Mouse (Mus musculus) G1E (cell line): ENCODE measurements around the gene Vsig2. TPM values are rescaled to one million over a fixed set of nuclear protein-coding genes. Genes with fewer than 3 reads are reported as not detected.

Experiments used
- ATAC-seq: 2 replicates; pipeline ENCODE4 v1.8.0; 2016; ENCODE audit warnings: mild to moderate bottlenecking; ENCODE audit not compliant: insufficient number of reproducible peaks, poor library complexity, low FRiP score, severe bottlenecking; ENCODE audit errors: extremely low read depth
- DNase-seq: peaks from one replicate; pipeline ENCODE4 v3.0.0; 2012; ENCODE audit warnings: low spot score
- H3K27me3 ChIP-seq: 2 replicates; pipeline ENCODE4 v1.6.1; 2012; ENCODE audit warnings: mild to moderate bottlenecking, low read length, inconsistent platforms; ENCODE audit not compliant: insufficient read depth
- H3K36me3 ChIP-seq: replicated peaks from 2 replicates; pipeline ENCODE3; 2012; ENCODE audit warnings: mild to moderate bottlenecking, inconsistent platforms
- H3K4me1 ChIP-seq: 2 replicates; pipeline ENCODE4 v1.6.1; 2012; ENCODE audit warnings: low read depth, low read length, inconsistent platforms, mixed read lengths; ENCODE audit not compliant: insufficient read depth
- H3K4me3 ChIP-seq: 2 replicates; pipeline ENCODE4 v1.5.1; 2012; ENCODE audit warnings: low read depth, mild to moderate bottlenecking, inconsistent platforms, low read length, moderate library complexity, mixed read lengths
- H3K9me3 ChIP-seq: replicated peaks from 2 replicates; pipeline ENCODE4 v1.6.1; 2012; ENCODE audit warnings: inconsistent platforms
- CTCF ChIP-seq: IDR thresholded peaks from 2 replicates; pipeline ENCODE4 v1.5.1; 2012; ENCODE audit warnings: low read depth, low read length, inconsistent platforms, mixed read lengths
- GATA1 ChIP-seq: IDR thresholded peaks from 2 replicates; pipeline ENCODE4 v1.6.1; 2012; ENCODE audit warnings: borderline replicate concordance, low read length, inconsistent platforms, mixed read lengths
- GATA2 ChIP-seq: IDR thresholded peaks from 2 replicates; pipeline ENCODE4 v1.6.1; 2012; ENCODE audit warnings: low read depth, low read length, inconsistent platforms, borderline replicate concordance
- POLR2AphosphoS5 ChIP-seq: IDR thresholded peaks from 2 replicates; pipeline ENCODE4 v1.6.1; 2012; ENCODE audit warnings: low read depth, low read length, inconsistent platforms; ENCODE audit not compliant: insufficient replicate concordance
- TAL1 ChIP-seq: conservative IDR thresholded peaks from 2 replicates; pipeline ENCODE4 v1.6.1; 2012; ENCODE audit warnings: low read depth, low read length, inconsistent platforms, mixed read lengths
- polyA plus RNA-seq: library from polyadenylated mRNA; stranded (reverse); fragments of >175 nt; gene quantifications from 2 replicates; pipeline ENCODE4 v1.2.3, GENCODE M21; 2012
- total RNA-seq, 2 experiments: library from RNA; stranded (forward) in 1 of 2; stranded (reverse) in 1 of 2; fragments of 200-1000 nt in 1 of 2; fragments of >200 nt in 1 of 2; fragmentation: Nextera tagmentation in 1 of 2; gene quantifications; 2 replicates each; pipeline ENCODE4 v1.2.3; 2014 to 2017

The Vsig2 gene
- total and polyA plus RNA-seq, 3 experiments = 3.0 TPM; not detected in 2

- no peak for TF ChIP-seq GATA1
- TF ChIP-seq GATA2 = no peak
- TF ChIP-seq POLR2AphosphoS5 = no peak
- TF ChIP-seq CTCF = no peak
- TF ChIP-seq TAL1 = peak; percentile 58
- Histone ChIP-seq H3K4me1 (peaks cover 53% of the 10 kb centered on the region), H3K4me3 (no peak overlapping the region), H3K36me3 (no peaks in the 10 kb centered on the region), H3K27me3 (no peaks in the 10 kb centered on the region), H3K9me3 (peaks cover 5% of the 10 kb centered on the region)
- ATAC-seq (peak; percentile 69), DNase-seq (no peak)
Observed at GRCm38 (mm10) chr9:37592025-37592424, 53.0 kb downstream of the Vsig2 start.

GRCm38 (mm10) chr9:37592633-37593032 lies 53.6 kb downstream of the Vsig2 start:
- Histone ChIP-seq H3K27me3 (no peaks in the 10 kb centered on the region), H3K9me3 (peaks cover 5% of the 10 kb centered on the region), H3K4me3 (peak overlapping the region; percentile 5; the same call in 1 of the 2 replicates), H3K4me1 (peaks cover 54% of the 10 kb centered on the region), H3K36me3 (no peaks in the 10 kb centered on the region)
- DNase-seq (no peak), ATAC-seq (no peak)
- TF ChIP-seq TAL1 = no peak
- no peak for TF ChIP-seq GATA2
- TF ChIP-seq POLR2AphosphoS5 = no peak
- no peak for TF ChIP-seq CTCF
- TF ChIP-seq GATA1 = no peak

- ATAC-seq (no peak), DNase-seq (no peak)
- TF ChIP-seq GATA1 = no peak
- TF ChIP-seq TAL1 = no peak
- no peak for TF ChIP-seq GATA2
- TF ChIP-seq POLR2AphosphoS5 = no peak
- TF ChIP-seq CTCF = no peak
- H3K27me3 ChIP-seq = no peaks in the 10 kb centered on the region
- peaks cover 5% of the 10 kb centered on the region for H3K9me3 ChIP-seq
- H3K4me3 ChIP-seq = no peak overlapping the region
- no peaks in the 10 kb centered on the region for H3K36me3 ChIP-seq
- peaks cover 58% of the 10 kb centered on the region for H3K4me1 ChIP-seq
Observed at GRCm38 (mm10) chr9:37593690-37594089, 54.6 kb downstream of the Vsig2 start.

Other genes starting within 250 kb of the Vsig2 start
- gene Ccdc15, start 190.8 kb upstream of the Vsig2 start, total RNA-seq (2014; fragmentation: Nextera tagmentation) = 23.3 and 26.9 TPM in 2 replicates
- gene Ccdc15, start 190.8 kb upstream of the Vsig2 start, total RNA-seq (2017) = 6.3 and 7.4 TPM in 2 replicates
- gene Ccdc15, start 190.8 kb upstream of the Vsig2 start, polyA plus RNA-seq = 10.3 and 10.7 TPM in 2 replicates
- not detected in 2 replicates for gene Hepacam, start 171.9 kb upstream of the Vsig2 start, total RNA-seq (2014; fragmentation: Nextera tagmentation)
- not detected in 2 replicates for gene Hepacam, start 171.9 kb upstream of the Vsig2 start, total RNA-seq (2017)
- gene Hepacam, start 171.9 kb upstream of the Vsig2 start, polyA plus RNA-seq = not detected in 2 replicates
- not detected in 2 replicates for gene Robo4, start 137.4 kb upstream of the Vsig2 start, total RNA-seq (2014; fragmentation: Nextera tagmentation)
- 0.05 and 0.06 TPM in 2 replicates for gene Robo4, start 137.4 kb upstream of the Vsig2 start, total RNA-seq (2017)
- not detected in 2 replicates for gene Robo4, start 137.4 kb upstream of the Vsig2 start, polyA plus RNA-seq
- gene Robo3, start 106.0 kb upstream of the Vsig2 start, total RNA-seq (2014; fragmentation: Nextera tagmentation) = not detected in 2 replicates
- gene Robo3, start 106.0 kb upstream of the Vsig2 start, total RNA-seq (2017) = 0.27 and 0.35 TPM in 2 replicates
- 0.20 and 0.24 TPM in 2 replicates for gene Robo3, start 106.0 kb upstream of the Vsig2 start, polyA plus RNA-seq
- gene Msantd2, start 49.9 kb upstream of the Vsig2 start, total RNA-seq (2014; fragmentation: Nextera tagmentation) = 49.4 and 63.8 TPM in 2 replicates
- gene Msantd2, start 49.9 kb upstream of the Vsig2 start, total RNA-seq (2017) = 59.1 and 66.0 TPM in 2 replicates
- 27.5 and 31.9 TPM in 2 replicates for gene Msantd2, start 49.9 kb upstream of the Vsig2 start, polyA plus RNA-seq
- not detected in 2 replicates for gene Esam, start 11.2 kb upstream of the Vsig2 start, total RNA-seq (2014; fragmentation: Nextera tagmentation)
- gene Esam, start 11.2 kb upstream of the Vsig2 start, total RNA-seq (2017) = 0.23 TPM in 1 of 2 replicates, not detected in the other
- 0.09 TPM in 1 of 2 replicates, not detected in the other for gene Esam, start 11.2 kb upstream of the Vsig2 start, polyA plus RNA-seq
- 444 and 474 TPM in 2 replicates for gene Nrgn, start 13.6 kb downstream of the Vsig2 start, total RNA-seq (2014; fragmentation: Nextera tagmentation)
- 136 and 149 TPM in 2 replicates for gene Nrgn, start 13.6 kb downstream of the Vsig2 start, total RNA-seq (2017)
- 2,434 and 2,443 TPM in 2 replicates for gene Nrgn, start 13.6 kb downstream of the Vsig2 start, polyA plus RNA-seq
- gene Siae, start 16.4 kb downstream of the Vsig2 start, total RNA-seq (2014; fragmentation: Nextera tagmentation) = 98.8 and 107 TPM in 2 replicates
- gene Siae, start 16.4 kb downstream of the Vsig2 start, total RNA-seq (2017) = 41.7 and 44.5 TPM in 2 replicates
- 1.3 and 1.9 TPM in 2 replicates for gene Siae, start 16.4 kb downstream of the Vsig2 start, polyA plus RNA-seq
- 12.4 and 21.1 TPM in 2 replicates for gene Spa17, start 74.5 kb downstream of the Vsig2 start, total RNA-seq (2014; fragmentation: Nextera tagmentation)
- gene Spa17, start 74.5 kb downstream of the Vsig2 start, total RNA-seq (2017) = 12.1 and 13.0 TPM in 2 replicates
- 1.7 and 1.8 TPM in 2 replicates for gene Spa17, start 74.5 kb downstream of the Vsig2 start, polyA plus RNA-seq
- 110 and 123 TPM in 2 replicates for gene Tbrg1, start 118.1 kb downstream of the Vsig2 start, total RNA-seq (2014; fragmentation: Nextera tagmentation)
- 122 and 157 TPM in 2 replicates for gene Tbrg1, start 118.1 kb downstream of the Vsig2 start, total RNA-seq (2017)
- gene Tbrg1, start 118.1 kb downstream of the Vsig2 start, polyA plus RNA-seq = 71.7 and 82.7 TPM in 2 replicates
- not detected in 2 replicates for gene Panx3, start 130.0 kb downstream of the Vsig2 start, total RNA-seq (2014; fragmentation: Nextera tagmentation)
- 0.06 and 0.16 TPM in 2 replicates for gene Panx3, start 130.0 kb downstream of the Vsig2 start, total RNA-seq (2017)
- gene Panx3, start 130.0 kb downstream of the Vsig2 start, polyA plus RNA-seq = not detected in 2 replicates
- gene Olfr160, start 177.0 kb downstream of the Vsig2 start, total RNA-seq (2014; fragmentation: Nextera tagmentation) = not detected in 2 replicates
- gene Olfr160, start 177.0 kb downstream of the Vsig2 start, total RNA-seq (2017) = 0.05 and 0.12 TPM in 2 replicates
- not detected in 2 replicates for gene Olfr160, start 177.0 kb downstream of the Vsig2 start, polyA plus RNA-seq
- gene Olfr874, start 205.9 kb downstream of the Vsig2 start, total RNA-seq (2014; fragmentation: Nextera tagmentation) = not detected in 2 replicates
- 0.05 TPM in 1 of 2 replicates, not detected in the other for gene Olfr874, start 205.9 kb downstream of the Vsig2 start, total RNA-seq (2017)
- not detected in 2 replicates for gene Olfr874, start 205.9 kb downstream of the Vsig2 start, polyA plus RNA-seq
- gene Olfr875, start 232.6 kb downstream of the Vsig2 start, total RNA-seq (2014; fragmentation: Nextera tagmentation) = not detected in 2 replicates
- not detected in 2 replicates for gene Olfr875, start 232.6 kb downstream of the Vsig2 start, total RNA-seq (2017)
- gene Olfr875, start 232.6 kb downstream of the Vsig2 start, polyA plus RNA-seq = not detected in 2 replicates